Mouse (Mus musculus) neural tube, embryonic 11.5 days (tissue): ENCODE measurements around the gene Nop10. TPM values are rescaled to one million over a fixed set of nuclear protein-coding genes. Genes with fewer than 3 reads are reported as not detected.
A peak's percentile ranks its signal among the peaks of the same experiment; 100 is the strongest.

Experiments
- ATAC-seq: fragments of 200-750 bp; cut with Nextera tagmentation; 2 replicates; pipeline ENCODE4 v1.8.0; 2017; ENCODE audit warnings: moderate number of reproducible peaks, mild to moderate bottlenecking, moderate TSS enrichment, moderate library complexity; ENCODE audit not compliant: insufficient read depth, low FRiP score, low TSS enrichment
- DNase-seq: peaks from one replicate; pipeline ENCODE4 v3.0.0-alpha.2; 2015; ENCODE audit warnings: low spot score
- H3K27ac ChIP-seq: fragments of 300-500 bp; sonication (generic); 2 replicates; pipeline ENCODE4 v1.5.1; 2014; ENCODE audit warnings: low read depth, mild to moderate bottlenecking, low read length
- H3K27me3 ChIP-seq: fragments of 300-500 bp; sonication (generic); 2 replicates; pipeline ENCODE4 v1.6.1; 2014; ENCODE audit warnings: mild to moderate bottlenecking, low read length, mixed read lengths; ENCODE audit not compliant: control insufficient read depth, insufficient read depth
- H3K36me3 ChIP-seq: fragments of 300-500 bp; sonication (generic); 2 replicates; pipeline ENCODE4 v1.6.1; 2014; ENCODE audit warnings: mild to moderate bottlenecking, low read length, moderate library complexity, mixed read lengths; ENCODE audit not compliant: control insufficient read depth, insufficient read depth
- H3K4me1 ChIP-seq: fragments of 300-500 bp; sonication (generic); 2 replicates; pipeline ENCODE4 v1.6.1; 2014; ENCODE audit warnings: low read length, mixed read lengths; ENCODE audit not compliant: control insufficient read depth, insufficient read depth
- H3K4me2 ChIP-seq: fragments of 300-500 bp; sonication (generic); 2 replicates; pipeline ENCODE4 v1.6.1; 2014; ENCODE audit warnings: low read depth, mild to moderate bottlenecking, moderate library complexity
- H3K4me3 ChIP-seq: fragments of 300-500 bp; sonication (generic); 2 replicates; pipeline ENCODE4 v1.5.1; 2014; ENCODE audit warnings: low read depth, low read length
- H3K9ac ChIP-seq: fragments of 300-500 bp; sonication (generic); 2 replicates; pipeline ENCODE4 v1.6.1; 2014; ENCODE audit warnings: mild to moderate bottlenecking, low read length
- H3K9me3 ChIP-seq: fragments of 300-500 bp; sonication (generic); 2 replicates; pipeline ENCODE4 v1.6.1; 2016; ENCODE audit warnings: low read length; ENCODE audit not compliant: control insufficient read depth
- WGBS: fragments of 180-500 bp; shearing (Covaris S2); extraction: QIAGEN DNeasy Blood & Tissue Kit; methylation state at CpG from one replicate; pipeline ENCODE4 v1.1.7; 2014; 5-methylcytosine and 5-hydroxymethylcytosine counted together
- polyA plus RNA-seq: library from polyadenylated mRNA; unstranded; fragments of >200 nt; fragmentation: Nextera tagmentation; extraction: Ambion mirVana; gene quantifications from 2 replicates; pipeline ENCODE4 v1.2.1, GENCODE M21; 2014

Gene Nop10
- polyA plus RNA-seq, 1 experiment from 2014 or later, result 167 TPM

GRCm38 (mm10) chr2:112259241-112259962 is 2.3 kb upstream of the Nop10 start, which contains the start of gene Nutm1:
Gene Nutm1, minus strand, starts transcription at chr2:112259291.
- H3K9ac ChIP-seq, result no peak within 1 kb of the TSS
- H3K9me3 ChIP-seq, result no peaks in the 10 kb centered on the region
- DNase-seq, result no peak
- H3K27ac ChIP-seq, result no peak within 1 kb of the TSS
- no peak for ATAC-seq
- WGBS, result 79% methylated on average over 10 of the region's 10 CpGs
- no peak within 1 kb of the TSS for H3K4me2 ChIP-seq
- no peaks in the 10 kb centered on the region for H3K27me3 ChIP-seq
- H3K4me1 ChIP-seq, result peaks cover 7% of the 10 kb centered on the region; the same call in 1 of the 2 replicates
- no peak within 1 kb of the TSS for H3K4me3 ChIP-seq
- no peaks in the 10 kb centered on the region for H3K36me3 ChIP-seq

- H3K4me2 ChIP-seq, result peak overlapping the region; percentile 56
- DNase-seq, result no peak
- H3K4me3 ChIP-seq, result peak overlapping the region; percentile 47
- no peak overlapping the region for H3K27ac ChIP-seq
- ATAC-seq, result no peak
- no peaks in the 10 kb centered on the region for H3K9me3 ChIP-seq
- 33% methylated on average over 4 of the region's 4 CpGs for WGBS
- no peaks in the 10 kb centered on the region for H3K27me3 ChIP-seq
- H3K36me3 ChIP-seq, result no peaks in the 10 kb centered on the region
- H3K4me1 ChIP-seq, result peaks cover 12% of the 10 kb centered on the region
- H3K9ac ChIP-seq, result peak overlapping the region; percentile 57
These were observed 1.1 kb downstream of the Nop10 start for GRCm38 (mm10) chr2:112262779-112263295.

- DNase-seq (no peak), ATAC-seq (no peak)
- H3K4me2 ChIP-seq, result no peak overlapping the region
- H3K4me1 ChIP-seq, result peaks cover 12% of the 10 kb centered on the region
- WGBS, result 83% methylated on average over 4 of the region's 4 CpGs
- H3K9ac ChIP-seq, result no peak overlapping the region
- no peaks in the 10 kb centered on the region for H3K36me3 ChIP-seq
- no peaks in the 10 kb centered on the region for H3K9me3 ChIP-seq
- no peak overlapping the region for H3K4me3 ChIP-seq
- no peak overlapping the region for H3K27ac ChIP-seq
- no peaks in the 10 kb centered on the region for H3K27me3 ChIP-seq
These were observed 2.6 kb downstream of the Nop10 start for GRCm38 (mm10) chr2:112264364-112264763.

GRCm38 (mm10) chr2:112265448-112266241 is 3.9 kb downstream of the Nop10 start, which contains the start of gene Slc12a6:
Gene Slc12a6, plus strand, starts transcription at chr2:112265825.
- DNase-seq, result peak; percentile 91
- ATAC-seq, result peak; percentile 93
- Histone ChIP-seq H3K9ac (peak within 1 kb of the TSS; percentile 50), H3K4me1 (peaks cover 12% of the 10 kb centered on the region), H3K4me3 (peak within 1 kb of the TSS; percentile 72), H3K4me2 (peak within 1 kb of the TSS; percentile 94), H3K36me3 (no peaks in the 10 kb centered on the region), H3K27ac (peak within 1 kb of the TSS; percentile 91), H3K9me3 (no peaks in the 10 kb centered on the region), H3K27me3 (no peaks in the 10 kb centered on the region)
- WGBS, result under 1% methylated on average over 78 of the region's 85 CpGs

- Histone ChIP-seq H3K9me3 (no peaks in the 10 kb centered on the region), H3K27ac (peak within 1 kb of the TSS; percentile 91), H3K4me1 (peaks cover 12% of the 10 kb centered on the region), H3K27me3 (no peaks in the 10 kb centered on the region), H3K9ac (peak within 1 kb of the TSS; percentile 50), H3K4me3 (peak within 1 kb of the TSS; percentile 72), H3K36me3 (no peaks in the 10 kb centered on the region), H3K4me2 (peak within 1 kb of the TSS; percentile 94)
- peak; percentile 58 for DNase-seq
- ATAC-seq, result peak; percentile 28
- 3% methylated on average over 11 of the region's 11 CpGs for WGBS
These were observed 4.5 kb downstream of the Nop10 start, which contains the start of gene Gm21985 for GRCm38 (mm10) chr2:112266242-112266592. Gene Gm21985, plus strand, starts transcription at chr2:112266314.

GRCm38 (mm10) chr2:112266780-112267179 is 5.1 kb downstream of the Nop10 start:
- Histone ChIP-seq H3K27ac (no peak overlapping the region), H3K9me3 (no peaks in the 10 kb centered on the region), H3K36me3 (no peaks in the 10 kb centered on the region), H3K4me3 (peak overlapping the region; percentile 72), H3K4me1 (peaks cover 12% of the 10 kb centered on the region), H3K9ac (0 out of 2 replicates have a peak overlapping the region, but pooled peaks have one; percentile 7), H3K4me2 (peak overlapping the region; percentile 94), H3K27me3 (no peaks in the 10 kb centered on the region)
- ATAC-seq, result no peak
- WGBS, result 41% methylated on average over 10 of the region's 10 CpGs
- DNase-seq, result no peak

GRCm38 (mm10) chr2:112267547-112268269 is 6.0 kb downstream of the Nop10 start:
- H3K36me3 ChIP-seq, result no peaks in the 10 kb centered on the region
- 85% methylated on average over 8 of the region's 8 CpGs for WGBS
- no peak overlapping the region; the same call in 1 of the 2 replicates for H3K4me2 ChIP-seq
- H3K9ac ChIP-seq, result no peak overlapping the region
- H3K27ac ChIP-seq, result no peak overlapping the region
- DNase-seq (no peak), ATAC-seq (no peak)
- H3K4me1 ChIP-seq, result peaks cover 11% of the 10 kb centered on the region
- H3K4me3 ChIP-seq, result no peak overlapping the region
- H3K9me3 ChIP-seq, result no peaks in the 10 kb centered on the region
- H3K27me3 ChIP-seq, result no peaks in the 10 kb centered on the region

GRCm38 (mm10) chr2:112270011-112270410 is 8.3 kb downstream of the Nop10 start:
- Histone ChIP-seq H3K36me3 (no peaks in the 10 kb centered on the region), H3K9me3 (no peaks in the 10 kb centered on the region), H3K27me3 (no peaks in the 10 kb centered on the region), H3K9ac (no peak overlapping the region), H3K4me3 (no peak overlapping the region), H3K4me1 (peaks cover 5% of the 10 kb centered on the region), H3K27ac (no peak overlapping the region), H3K4me2 (no peak overlapping the region)
- ATAC-seq (no peak), DNase-seq (no peak)
- WGBS, result 74% methylated on average over 2 of the region's 2 CpGs
